Mouse (Mus musculus) hindbrain, postnatal 0 days (tissue): ENCODE data around the gene Nprl3. TPM values are rescaled to one million over a fixed set of nuclear protein-coding genes. Genes with fewer than 3 reads are reported as not detected.

Experiments
- ATAC-seq: fragments of 200-750 bp; cut with Nextera tagmentation; 2 replicates; pipeline ENCODE4 v1.8.0; 2017; ENCODE audit warnings: mild to moderate bottlenecking, moderate TSS enrichment, moderate library complexity
- DNase-seq: peaks from one replicate; pipeline ENCODE4 v3.0.0-alpha.2; 2015; ENCODE audit warnings: low spot score
- H3K27ac ChIP-seq: fragments of 300-500 bp; sonication (generic); 2 replicates; pipeline ENCODE4 v1.5.1; 2014; ENCODE audit warnings: mild to moderate bottlenecking
- H3K27me3 ChIP-seq: fragments of 300-500 bp; sonication (generic); 2 replicates; pipeline ENCODE4 v1.6.1; 2014; ENCODE audit warnings: low read length, mixed read lengths; ENCODE audit not compliant: insufficient read depth
- H3K36me3 ChIP-seq: fragments of 300-500 bp; sonication (generic); 2 replicates; pipeline ENCODE4 v1.6.1; 2014; ENCODE audit warnings: low read length, mixed read lengths; ENCODE audit not compliant: insufficient read depth
- H3K4me1 ChIP-seq: fragments of 300-500 bp; sonication (generic); 2 replicates; pipeline ENCODE4 v1.6.1; 2014; ENCODE audit warnings: antibody characterized with exemption, low read length, mixed read lengths; ENCODE audit not compliant: insufficient read depth
- H3K4me2 ChIP-seq: fragments of 300-500 bp; sonication (generic); 2 replicates; pipeline ENCODE4 v1.6.1; 2014; ENCODE audit warnings: low read depth, mild to moderate bottlenecking, low read length, moderate library complexity, mixed read lengths
- H3K4me3 ChIP-seq: fragments of 300-500 bp; sonication (generic); 2 replicates; pipeline ENCODE4 v1.5.1; 2014; ENCODE audit warnings: low read length
- H3K9ac ChIP-seq: fragments of 300-500 bp; sonication (generic); replicated peaks from 2 replicates; pipeline ENCODE4 v1.6.1; 2014; ENCODE audit warnings: mild to moderate bottlenecking, low read length, moderate library complexity, mixed read lengths
- H3K9me3 ChIP-seq: fragments of 300-500 bp; sonication (generic); 2 replicates; pipeline ENCODE4 v1.6.1; 2016; ENCODE audit warnings: low read length, mixed read lengths
- CTCF ChIP-seq: IDR thresholded peaks from 2 replicates; pipeline ENCODE4 v1.5.1; 2016; ENCODE audit warnings: antibody characterized with exemption, control low read depth, low read depth
- WGBS: fragments of 180-500 bp; shearing (Covaris S2); extraction: QIAGEN DNeasy Blood & Tissue Kit; methylation state at CpG from one replicate; pipeline ENCODE4 v1.1.7; 2014; 5-methylcytosine and 5-hydroxymethylcytosine counted together
- polyA plus RNA-seq: library from polyadenylated mRNA; unstranded; fragments of >200 nt; fragmentation: Nextera tagmentation; extraction: Ambion mirVana; gene quantifications from 2 replicates; pipeline ENCODE4 v1.2.1, GENCODE M21; 2015
- total RNA-seq: library from RNA; depleted of rRNA; stranded (reverse); fragments of >200 nt; gene quantifications from 2 replicates; pipeline ENCODE4 v1.2.3, GENCODE M21; 2014

The Nprl3 gene
- total and polyA plus RNA-seq, 2 experiments from 2014 or later = 39.2 to 53.0 TPM

- no peaks in the 10 kb centered on the region for H3K27me3 ChIP-seq
- H3K36me3 ChIP-seq = no peaks in the 10 kb centered on the region
- no peaks in the 10 kb centered on the region for H3K4me1 ChIP-seq
- no peak overlapping the region for H3K4me2 ChIP-seq
- DNase-seq (no peak), ATAC-seq (no peak)
- no peak for TF ChIP-seq CTCF
- no peak overlapping the region for H3K27ac ChIP-seq
- H3K9me3 ChIP-seq = no peaks in the 10 kb centered on the region
- H3K4me3 ChIP-seq = no peak overlapping the region
- no peak overlapping the region for H3K9ac ChIP-seq
- 50% methylated on average over 1 of the region's 1 CpGs for WGBS
Measured at GRCm38 (mm10) chr11:32281416-32282144, 14.1 kb upstream of the Nprl3 start.

- no peaks in the 10 kb centered on the region for H3K9me3 ChIP-seq
- H3K9ac ChIP-seq = no peak overlapping the region
- no peak overlapping the region for H3K27ac ChIP-seq
- TF ChIP-seq CTCF = no peak
- no peaks in the 10 kb centered on the region for H3K4me1 ChIP-seq
- no peaks in the 10 kb centered on the region for H3K36me3 ChIP-seq
- DNase-seq (no peak), ATAC-seq (no peak)
- no peak overlapping the region for H3K4me3 ChIP-seq
- H3K4me2 ChIP-seq = no peak overlapping the region
- no peaks in the 10 kb centered on the region for H3K27me3 ChIP-seq
- 61% methylated on average over 2 of the region's 2 CpGs for WGBS
Measured at GRCm38 (mm10) chr11:32280646-32281045, 13.1 kb upstream of the Nprl3 start.

GRCm38 (mm10) chr11:32278458-32278957 is 11.0 kb upstream of the Nprl3 start:
- no peak for TF ChIP-seq CTCF
- H3K27me3 ChIP-seq = no peaks in the 10 kb centered on the region
- H3K9me3 ChIP-seq = no peaks in the 10 kb centered on the region
- DNase-seq (no peak), ATAC-seq (no peak)
- 80% methylated on average over 12 of the region's 12 CpGs for WGBS
- no peaks in the 10 kb centered on the region for H3K36me3 ChIP-seq
- H3K9ac ChIP-seq = no peak overlapping the region
- no peak overlapping the region for H3K4me2 ChIP-seq
- H3K27ac ChIP-seq = no peak overlapping the region
- no peaks in the 10 kb centered on the region for H3K4me1 ChIP-seq
- no peak overlapping the region for H3K4me3 ChIP-seq

- Histone ChIP-seq H3K9me3 (no peaks in the 10 kb centered on the region), H3K4me2 (no peak overlapping the region), H3K4me1 (no peaks in the 10 kb centered on the region), H3K27me3 (no peaks in the 10 kb centered on the region), H3K4me3 (no peak overlapping the region), H3K9ac (no peak overlapping the region), H3K36me3 (no peaks in the 10 kb centered on the region), H3K27ac (no peak overlapping the region)
- DNase-seq (no peak), ATAC-seq (no peak)
- WGBS = 75% methylated on average over 21 of the region's 21 CpGs
- no peak for TF ChIP-seq CTCF
Measured at GRCm38 (mm10) chr11:32277736-32278457, 10.4 kb upstream of the Nprl3 start.

DNA sequence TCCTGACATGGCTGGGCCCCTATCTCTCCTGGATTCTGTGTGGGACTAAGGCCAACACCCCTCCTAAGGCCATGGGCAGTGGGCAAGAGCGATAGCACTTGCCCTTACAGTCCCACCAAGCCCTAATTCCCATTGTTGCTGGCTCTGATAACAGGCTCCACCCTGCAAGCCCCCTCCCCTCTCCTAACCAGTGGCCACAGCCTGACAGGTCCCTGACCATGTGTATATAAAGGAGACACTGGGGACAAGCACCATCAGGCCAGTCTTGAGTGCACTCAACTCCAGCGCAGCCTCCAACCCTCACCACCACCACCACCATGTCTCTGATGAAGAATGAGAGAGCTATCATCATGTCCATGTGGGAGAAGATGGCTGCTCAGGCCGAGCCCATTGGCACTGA is 8.8 kb upstream of the Nprl3 start, which contains the start of gene Hba-x:
Gene Hba-x, plus strand, starts transcription at position 54 of the 400 bp plus-strand sequence.
- Histone ChIP-seq H3K9ac (no peak within 1 kb of the TSS), H3K27ac (no peak within 1 kb of the TSS), H3K36me3 (no peaks in the 10 kb centered on the region), H3K4me2 (no peak within 1 kb of the TSS), H3K27me3 (no peaks in the 10 kb centered on the region), H3K4me3 (no peak within 1 kb of the TSS), H3K9me3 (no peaks in the 10 kb centered on the region), H3K4me1 (no peaks in the 10 kb centered on the region)
- no peak for DNase-seq
- ATAC-seq = no peak
- TF ChIP-seq CTCF = no peak
- WGBS = 65% methylated on average over 3 of the region's 3 CpGs

GRCm38 (mm10) chr11:32271178-32271577 is 3.7 kb upstream of the Nprl3 start:
- 55% methylated on average over 4 of the region's 4 CpGs for WGBS
- no peak overlapping the region for H3K9ac ChIP-seq
- H3K27ac ChIP-seq = no peak overlapping the region
- no peak for TF ChIP-seq CTCF
- no peak overlapping the region for H3K4me3 ChIP-seq
- ATAC-seq = no peak
- H3K9me3 ChIP-seq = no peaks in the 10 kb centered on the region
- H3K27me3 ChIP-seq = no peaks in the 10 kb centered on the region
- H3K36me3 ChIP-seq = no peaks in the 10 kb centered on the region
- H3K4me2 ChIP-seq = no peak overlapping the region
- no peak for DNase-seq
- peaks cover 5% of the 10 kb centered on the region; the same call in 1 of the 2 replicates for H3K4me1 ChIP-seq
